In the genomic region with DNA sequence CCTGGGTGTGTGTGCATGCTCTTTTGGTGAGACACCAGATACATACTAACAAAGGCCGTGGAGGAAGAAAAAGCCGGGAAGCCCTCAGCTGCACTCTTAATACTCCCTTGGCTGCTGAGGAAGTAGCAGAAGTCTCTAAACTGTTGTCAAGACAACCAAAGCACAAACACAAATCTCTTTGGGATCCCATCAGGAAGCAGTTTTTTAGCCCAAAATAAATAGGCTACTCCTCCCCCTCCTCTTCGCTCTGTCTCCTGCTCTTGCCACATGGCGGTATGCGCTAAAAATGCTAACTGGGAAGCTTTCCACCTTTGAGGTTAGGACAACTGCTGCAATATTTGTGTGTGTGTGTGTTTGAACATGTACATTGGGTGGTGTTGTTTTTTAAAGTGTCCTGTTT, we compare ENCODE assay signal across 8 mouse cellular contexts. TPM values are rescaled to one million over a fixed set of nuclear protein-coding genes. Genes with fewer than 3 reads are reported as not detected.
DNase-seq lines count a peak whose midpoint lies in the region; ATAC-seq lines count a peak whose summit lies in the region.

No protein-coding gene starts in this region.

- H3K9me3 ChIP-seq in hindbrain, embryonic 10.5 days = no peaks in the 10 kb centered on the region
- no peaks in the 10 kb centered on the region for H3K9me3 ChIP-seq in hindbrain, embryonic 11.5 days (ENCODE audit: control insufficient read depth, low read length)
- no peaks in the 10 kb centered on the region for H3K9me3 ChIP-seq in hindbrain, embryonic 12.5 days (replicated peaks)
- no peaks in the 10 kb centered on the region for H3K9me3 ChIP-seq in midbrain, embryonic 10.5 days (replicated peaks)

- H3K4me2 ChIP-seq in hindbrain, embryonic 11.5 days (replicated peaks; ENCODE audit: low read depth, low read length) = no peak overlapping the region
- H3K4me2 ChIP-seq in hindbrain, embryonic 12.5 days (replicated peaks) = no peak overlapping the region

- no peak overlapping the region for H3K4me3 ChIP-seq in hindbrain, embryonic 10.5 days
- H3K4me3 ChIP-seq in hindbrain, embryonic 11.5 days (ENCODE audit: low read depth, low read length) = no peak overlapping the region
- no peak overlapping the region for H3K4me3 ChIP-seq in hindbrain, embryonic 12.5 days
- no peak overlapping the region for H3K4me3 ChIP-seq in midbrain, embryonic 10.5 days

- no peak for ATAC-seq in hindbrain, embryonic 11.5 days (ENCODE audit: low FRiP score)
- ATAC-seq in common myeloid progenitor, adult 5-6 weeks (replicated peaks; ENCODE audit: low read depth, poor library complexity, severe bottlenecking) = peak; percentile 40
- ATAC-seq in hindbrain, embryonic 12.5 days (ENCODE audit: low FRiP score) = no peak

- peaks cover 17% of the 10 kb centered on the region; the same call in 1 of the 2 replicates for H3K27me3 ChIP-seq in hindbrain, embryonic 10.5 days (ENCODE audit: insufficient read depth, poor library complexity, severe bottlenecking)
- no peaks in the 10 kb centered on the region for H3K27me3 ChIP-seq in hindbrain, embryonic 11.5 days (ENCODE audit: control insufficient read depth, insufficient read depth, low read length)
- H3K27me3 ChIP-seq in hindbrain, embryonic 12.5 days = no peaks in the 10 kb centered on the region; the same call in 1 of the 2 replicates
- peaks cover 23% of the 10 kb centered on the region for H3K27me3 ChIP-seq in midbrain, embryonic 10.5 days (ENCODE audit: low read depth, poor library complexity, severe bottlenecking)

- H3K4me1 ChIP-seq in hindbrain, embryonic 10.5 days (replicated peaks) = peaks cover 56% of the 10 kb centered on the region
- H3K4me1 ChIP-seq in hindbrain, embryonic 11.5 days (replicated peaks; ENCODE audit: control insufficient read depth, insufficient read depth, low read length) = peaks cover 5% of the 10 kb centered on the region; the same call in 1 of the 2 replicates
- H3K4me1 ChIP-seq in hindbrain, embryonic 12.5 days = peaks cover 50% of the 10 kb centered on the region
- peaks cover 58% of the 10 kb centered on the region for H3K4me1 ChIP-seq in midbrain, embryonic 10.5 days

- 0 out of 2 replicates have a peak overlapping the region, but pooled peaks have one; percentile 17 for H3K27ac ChIP-seq in hindbrain, embryonic 10.5 days
- no peak overlapping the region for H3K27ac ChIP-seq in hindbrain, embryonic 11.5 days (ENCODE audit: low read depth, low read length)
- H3K27ac ChIP-seq in hindbrain, embryonic 12.5 days = 0 out of 2 replicates have a peak overlapping the region, but pooled peaks have one; percentile 12
- peak overlapping the region; percentile 58 for H3K27ac ChIP-seq in midbrain, embryonic 10.5 days (replicated peaks)

- WGBS in hindbrain, embryonic 10.5 days = 74% methylated on average over 5 of the region's 5 CpGs
- WGBS in hindbrain, embryonic 11.5 days = 69% methylated on average over 5 of the region's 5 CpGs
- WGBS in hindbrain, embryonic 12.5 days = 58% methylated on average over 5 of the region's 5 CpGs
- WGBS in midbrain, embryonic 10.5 days = 68% methylated on average over 5 of the region's 5 CpGs

- peaks cover 17% of the 10 kb centered on the region for H3K36me3 ChIP-seq in hindbrain, embryonic 10.5 days
- no peaks in the 10 kb centered on the region for H3K36me3 ChIP-seq in hindbrain, embryonic 11.5 days (ENCODE audit: control insufficient read depth, insufficient read depth, low read length)
- no peaks in the 10 kb centered on the region for H3K36me3 ChIP-seq in hindbrain, embryonic 12.5 days
- peaks cover 15% of the 10 kb centered on the region; the same call in 1 of the 2 replicates for H3K36me3 ChIP-seq in midbrain, embryonic 10.5 days

- no peak overlapping the region for H3K9ac ChIP-seq in hindbrain, embryonic 11.5 days (ENCODE audit: low read depth, low read length)
- H3K9ac ChIP-seq in hindbrain, embryonic 12.5 days = no peak overlapping the region

- no peak for DNase-seq in hindbrain, embryonic 10.5 days (ENCODE audit: low spot score)
- DNase-seq in hindbrain, embryonic 11.5 days (ENCODE audit: low spot score) = no peak
- no peak for DNase-seq in midbrain, embryonic 10.5 days (ENCODE audit: low spot score)
- DNase-seq in urinary bladder, adult 18-20 months (ENCODE audit: low spot score in 2 of 2) = no peak
- no peak for DNase-seq in Muller cell, postnatal 12 days (ENCODE audit: inconsistent ontology term)
- no peak for DNase-seq in urinary bladder, postnatal 10 days (ENCODE audit: low spot score)

RNA-seq across cellular contexts. Expression of gene Rab31, which starts 4.1 kb away (rescaled TPM):
- polyA plus RNA-seq in hindbrain, embryonic 10.5 days (2016; fragmentation: Nextera tagmentation; extraction: Ambion mirVana) = 60.8 and 63.2 TPM in 2 replicates
- polyA plus RNA-seq in hindbrain, embryonic 11.5 days (2014; fragmentation: Nextera tagmentation; extraction: Ambion mirVana) = 74.8 and 82.0 TPM in 2 replicates
- total RNA-seq in common myeloid progenitor, adult 5-6 weeks (2017) = 45.9 and 56.4 TPM in 2 replicates
- 74.7 and 76.9 TPM in 2 replicates for polyA plus RNA-seq in hindbrain, embryonic 12.5 days (2016; fragmentation: Nextera tagmentation; extraction: Ambion mirVana)
- polyA plus RNA-seq in midbrain, embryonic 10.5 days (2016; fragmentation: Nextera tagmentation; extraction: Ambion mirVana) = 62.5 and 67.3 TPM in 2 replicates

RNA-seq across cellular contexts. Expression of gene Ppp4r1, which starts 13.9 kb away (rescaled TPM):
- polyA plus RNA-seq in hindbrain, embryonic 10.5 days (2016; fragmentation: Nextera tagmentation; extraction: Ambion mirVana) = 51.0 and 59.6 TPM in 2 replicates
- 48.9 and 56.8 TPM in 2 replicates for polyA plus RNA-seq in hindbrain, embryonic 11.5 days (2014; fragmentation: Nextera tagmentation; extraction: Ambion mirVana)
- total RNA-seq in common myeloid progenitor, adult 5-6 weeks (2017) = 53.1 and 60.4 TPM in 2 replicates
- 60.8 and 60.9 TPM in 2 replicates for polyA plus RNA-seq in hindbrain, embryonic 12.5 days (2016; fragmentation: Nextera tagmentation; extraction: Ambion mirVana)
- 58.2 and 60.7 TPM in 2 replicates for polyA plus RNA-seq in midbrain, embryonic 10.5 days (2016; fragmentation: Nextera tagmentation; extraction: Ambion mirVana)
